Mouse (Mus musculus): Measurements from ENCODE around the gene Lhfpl2.

The Lhfpl2 gene

DNA sequence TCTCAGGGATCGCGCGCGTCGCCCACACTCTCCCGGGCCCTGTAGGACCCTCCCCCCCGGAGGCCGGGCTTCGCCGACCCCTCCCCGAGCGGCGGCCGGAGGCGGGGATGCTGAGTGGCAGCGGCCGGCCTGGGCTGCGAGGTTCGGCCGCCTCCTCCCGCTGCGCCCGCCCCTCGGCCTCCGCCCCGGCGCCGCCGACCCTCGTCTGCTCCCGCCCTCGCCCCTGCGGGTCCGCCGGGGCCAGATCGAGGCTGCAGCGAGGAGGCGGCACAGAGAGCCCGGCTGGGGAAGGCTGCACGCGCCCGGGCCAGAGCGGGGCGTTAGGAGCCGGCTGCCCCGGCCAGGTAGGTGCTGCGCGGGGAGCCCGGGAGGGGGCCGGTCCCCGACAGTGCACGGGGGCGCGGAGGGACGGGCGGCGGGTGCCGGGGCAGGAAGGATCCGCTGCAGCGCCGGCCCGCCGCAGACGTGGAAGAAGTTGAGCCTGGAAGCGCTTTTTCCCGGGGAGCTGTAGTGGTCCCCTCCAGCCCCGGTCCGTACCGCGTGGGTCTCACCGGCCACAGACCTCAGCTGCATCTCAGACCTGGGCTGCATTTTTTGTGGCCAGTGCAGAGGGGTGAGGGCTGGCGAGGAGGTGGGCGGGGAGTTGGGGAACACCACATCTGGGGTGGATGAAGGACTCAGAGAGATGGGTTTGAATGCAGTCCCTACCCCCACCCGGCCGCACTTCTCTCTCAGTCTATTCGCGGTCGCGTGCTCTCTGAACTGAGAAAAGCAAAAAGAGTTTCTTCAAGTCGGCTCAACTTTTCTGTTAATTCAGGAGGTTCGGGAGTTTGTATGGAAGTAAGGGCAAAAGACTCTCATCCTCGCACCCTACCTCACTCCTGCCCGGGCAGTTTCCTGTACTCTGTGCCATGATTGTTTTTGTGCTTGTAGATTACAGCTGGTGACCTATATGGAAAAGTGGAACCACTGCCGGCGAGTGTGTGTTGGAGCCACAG lies at the start of gene Lhfpl2:
Gene Lhfpl2 (plus strand): TSS at position 234 of the 998 bp plus-strand sequence.
- in situ Hi-C loops (cut with MboI, MseI): no loop called here

GRCm38 (mm10) chr13:94011996-94012575 lies 45.5 kb upstream of the Lhfpl2 start:
- in situ Hi-C loops (cut with MboI, MseI): no loop called here

GRCm38 (mm10) chr13:94013986-94014385 lies 43.6 kb upstream of the Lhfpl2 start:
- in situ Hi-C loops (cut with MboI, MseI): no loop called here

GRCm38 (mm10) chr13:94024575-94024974 lies 33.0 kb upstream of the Lhfpl2 start:
- in situ Hi-C loops (cut with MboI, MseI): loop anchor here (10.0 kb wide), 1 partner anchor 1230 kb away; the partner anchor contains the start of gene Thbs4

- in situ Hi-C loops (cut with MboI, MseI): loop anchor here (10.0 kb wide), 1 partner anchor 1234 kb away; the partner anchor contains the start of gene Thbs4
Measured at GRCm38 (mm10) chr13:94029147-94029546, 28.4 kb upstream of the Lhfpl2 start.

DNA sequence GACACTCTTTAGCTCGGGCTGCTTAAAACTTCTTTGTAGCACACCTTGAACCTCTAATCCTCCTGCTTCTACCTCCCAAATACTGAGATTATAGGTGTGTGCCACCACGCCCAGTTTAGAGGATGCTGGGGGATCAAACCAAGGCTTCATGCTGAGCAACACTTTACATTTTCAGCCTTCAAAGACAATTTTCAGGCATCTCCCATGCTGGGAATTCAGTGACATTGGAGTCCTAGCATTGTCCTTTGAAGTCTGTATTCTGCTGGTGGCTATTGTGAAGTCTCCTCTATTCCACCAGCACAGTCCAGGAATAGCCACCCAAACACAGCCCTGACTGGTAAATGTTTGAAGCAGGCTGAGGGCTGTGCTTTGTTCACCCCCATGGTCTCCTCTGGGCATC lies 27.0 kb upstream of the Lhfpl2 start:
- in situ Hi-C loops (cut with MboI, MseI): no loop called here

GRCm38 (mm10) chr13:94037313-94038051 lies 20.1 kb upstream of the Lhfpl2 start:
- in situ Hi-C loops (cut with MboI, MseI): no loop called here

DNA sequence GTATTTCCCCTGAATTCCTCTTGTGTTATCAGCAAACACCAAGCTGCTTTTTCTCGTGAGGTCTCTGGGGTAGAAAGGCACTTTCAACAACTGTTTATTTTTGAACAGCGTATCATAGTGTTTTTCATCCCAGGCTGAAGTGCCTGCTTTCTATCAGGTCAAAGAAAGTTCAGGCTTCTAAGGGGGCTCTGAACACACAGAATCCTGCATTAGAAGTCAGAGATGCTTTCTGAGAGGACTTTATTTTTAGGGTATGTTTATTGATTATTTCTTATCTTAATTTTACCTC lies 19.6 kb upstream of the Lhfpl2 start:
- in situ Hi-C loops (cut with MboI, MseI): no loop called here

GRCm38 (mm10) chr13:94050036-94050435 lies 7.6 kb upstream of the Lhfpl2 start:
- in situ Hi-C loops (cut with MboI, MseI): no loop called here

DNA sequence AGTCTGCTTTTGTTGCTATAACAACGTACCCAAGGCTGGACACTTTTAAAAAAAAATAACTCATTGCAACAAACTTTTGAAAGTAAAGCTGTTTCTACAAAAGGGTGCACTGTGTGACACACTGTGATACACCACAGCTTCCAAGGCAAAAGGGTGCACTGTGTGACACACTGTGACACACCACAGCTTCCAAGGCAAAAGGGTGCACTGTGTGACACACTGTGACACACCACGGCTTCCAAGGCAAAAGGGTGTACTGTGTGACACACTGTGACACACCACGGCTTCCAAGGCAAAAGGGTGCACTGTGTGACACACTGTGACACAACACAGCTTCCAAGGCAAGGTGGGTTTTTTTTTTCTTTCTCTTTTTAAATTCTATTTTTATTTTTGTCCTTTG lies 6.8 kb upstream of the Lhfpl2 start:
- in situ Hi-C loops (cut with MboI, MseI): no loop called here

DNA sequence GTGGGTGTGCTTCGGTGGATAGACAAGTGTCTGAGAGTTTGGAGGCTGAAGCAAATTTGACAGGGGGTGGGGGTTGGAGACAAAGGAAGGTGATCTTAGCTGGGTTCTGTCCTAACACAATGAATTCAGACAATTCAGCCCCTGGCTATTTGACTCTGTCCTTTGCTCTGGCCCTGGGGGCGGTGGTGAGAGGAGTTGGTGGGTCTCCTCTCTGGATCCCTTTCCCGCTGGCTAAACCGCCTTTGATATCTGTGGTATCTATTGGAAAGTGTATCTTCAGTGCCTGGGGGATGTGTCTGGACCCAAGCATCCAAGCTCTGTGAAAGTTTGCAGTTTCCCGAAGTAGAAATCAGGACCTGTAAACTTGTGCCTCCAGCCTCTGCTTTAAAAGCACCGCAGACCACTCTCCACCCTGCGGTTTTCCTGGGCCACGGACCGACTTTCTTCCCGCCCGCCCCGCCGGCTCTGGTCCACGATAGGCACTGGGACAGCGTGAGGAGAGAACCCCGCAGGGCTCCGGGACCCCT lies 497 bp upstream of the Lhfpl2 start:
- in situ Hi-C loops (cut with MboI, MseI): no loop called here

DNA sequence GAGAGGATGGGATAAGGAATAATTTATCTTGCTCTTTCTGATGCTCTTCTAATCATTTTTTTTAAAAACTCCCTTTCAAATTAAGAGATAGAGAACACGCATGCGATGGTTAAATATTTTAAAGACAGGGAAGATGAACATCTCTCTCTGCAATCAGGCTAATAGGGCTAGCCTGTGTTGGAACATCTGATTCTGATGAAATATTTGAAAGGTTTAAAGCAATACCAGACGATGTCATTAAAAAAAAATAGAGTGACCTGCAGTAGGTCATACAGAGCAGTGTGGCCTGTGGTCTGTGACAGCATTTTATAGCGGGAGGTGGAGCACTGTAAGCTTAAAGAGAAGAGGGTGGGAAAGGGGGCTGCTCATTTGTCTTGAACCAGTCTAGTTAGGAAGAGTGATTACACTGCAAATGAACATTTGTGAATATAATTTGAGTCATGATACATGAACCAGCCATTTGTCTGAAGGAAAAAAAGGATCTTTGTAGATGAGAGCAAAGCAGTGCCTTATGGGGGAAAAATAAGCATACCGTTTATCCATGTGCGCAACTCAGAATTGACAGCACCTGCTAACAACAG lies 1.1 kb downstream of the Lhfpl2 start:
- in situ Hi-C loops (cut with MboI, MseI): no loop called here

GRCm38 (mm10) chr13:94059373-94059772 lies 1.8 kb downstream of the Lhfpl2 start:
- in situ Hi-C loops (cut with MboI, MseI): no loop called here

- in situ Hi-C loops (cut with MboI, MseI): no loop called here
Measured at GRCm38 (mm10) chr13:94059778-94060177, 2.2 kb downstream of the Lhfpl2 start.

DNA sequence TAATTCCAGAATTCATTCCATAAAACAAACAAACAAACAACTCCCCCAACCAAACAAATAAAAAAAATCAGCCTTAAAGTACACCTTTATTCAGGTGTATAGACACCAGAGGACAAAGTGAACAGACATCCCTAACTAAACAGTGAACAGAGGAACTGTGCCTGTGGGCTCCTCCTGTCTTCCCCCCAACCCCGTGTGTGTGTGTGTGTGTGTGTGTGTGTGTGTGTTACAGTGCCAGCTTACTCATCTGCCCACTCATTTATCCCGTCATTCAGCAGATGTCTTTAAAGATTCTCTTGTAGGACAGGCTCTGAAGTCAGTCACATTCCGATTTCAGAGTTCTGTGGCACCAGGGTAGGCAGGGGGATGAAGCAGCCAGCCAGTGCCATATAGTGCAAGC lies 2.9 kb downstream of the Lhfpl2 start:
- in situ Hi-C loops (cut with MboI, MseI): no loop called here

- in situ Hi-C loops (cut with MboI, MseI): no loop called here
Measured at GRCm38 (mm10) chr13:94061256-94061877, 3.8 kb downstream of the Lhfpl2 start.

GRCm38 (mm10) chr13:94062349-94063111 lies 4.9 kb downstream of the Lhfpl2 start:
- in situ Hi-C loops (cut with MboI, MseI): no loop called here

DNA sequence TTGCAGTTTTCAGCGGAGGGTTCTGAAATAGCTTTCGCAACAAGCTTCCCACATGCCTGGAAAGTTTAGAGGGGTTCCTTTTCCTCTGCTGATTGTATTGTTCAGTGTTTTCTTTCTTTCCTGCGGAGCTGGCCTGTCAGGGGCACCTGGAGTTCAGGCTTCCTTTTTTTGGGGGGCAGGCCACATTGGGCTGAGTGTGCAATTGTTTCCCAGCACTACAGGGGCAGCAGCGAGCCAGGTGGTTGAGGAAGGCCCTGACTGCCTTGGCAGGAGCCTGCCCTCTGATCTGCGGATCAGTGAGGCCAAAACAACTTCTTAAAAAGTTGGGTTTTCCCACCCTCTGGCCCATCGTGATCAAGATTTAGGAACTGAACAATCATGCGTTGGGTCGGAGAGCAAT lies 5.6 kb downstream of the Lhfpl2 start:
- in situ Hi-C loops (cut with MboI, MseI): no loop called here

- in situ Hi-C loops (cut with MboI, MseI): no loop called here
Measured at GRCm38 (mm10) chr13:94064571-94064970, 7.0 kb downstream of the Lhfpl2 start.

- in situ Hi-C loops (cut with MboI, MseI): no loop called here
Measured at GRCm38 (mm10) chr13:94065276-94066050, 7.9 kb downstream of the Lhfpl2 start.
